Mouse (Mus musculus): ENCODE data around the gene Gfod1.

Gfod1 gene

DNA sequence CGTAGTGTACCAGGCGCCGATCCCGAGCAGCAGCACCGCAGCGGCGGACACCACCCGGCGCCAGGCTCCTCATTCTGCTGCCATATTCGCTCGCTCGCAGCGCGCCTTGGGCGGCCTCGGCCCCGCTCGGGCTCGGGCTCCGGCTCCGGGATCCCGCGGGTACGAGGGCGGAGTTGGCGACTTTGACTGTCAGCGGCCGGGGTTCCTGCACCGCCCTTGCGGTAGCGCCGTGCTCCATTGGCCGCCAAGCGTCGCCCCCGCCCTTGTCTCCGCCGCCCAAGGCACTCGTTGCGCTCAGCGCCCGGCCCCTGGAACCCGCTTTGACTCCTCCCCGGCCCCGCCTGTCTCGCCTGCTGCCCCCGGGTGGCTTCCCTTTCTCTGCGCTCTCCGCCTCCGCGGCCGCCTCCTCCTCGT is at the start of gene Gfod1:
Gene Gfod1 (minus strand): TSS at position 155 of the 414 bp plus-strand sequence.
- DNase-seq (ENCODE audit: low read depth, low spot score) = peak; percentile 94

DNA sequence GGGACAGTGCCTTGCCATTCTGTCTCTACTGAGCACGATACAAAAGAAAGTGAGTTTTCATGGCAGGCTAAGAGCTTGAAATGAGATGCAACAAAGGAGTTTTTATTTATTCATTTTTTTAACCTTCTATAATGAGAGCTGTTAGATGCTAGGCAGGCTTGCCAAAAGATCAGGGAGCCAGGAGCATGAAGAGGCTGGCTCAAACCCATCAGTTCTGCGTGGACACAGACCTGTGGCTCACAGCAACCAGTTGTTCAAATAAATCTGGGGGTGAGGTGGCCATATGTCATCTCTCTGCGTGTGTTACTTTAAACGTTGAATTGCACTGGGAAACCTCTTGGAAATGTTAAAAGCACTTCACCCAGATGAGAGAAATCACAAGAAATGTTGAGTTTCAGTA is 49.4 kb upstream of the Gfod1 start:
- no peak for DNase-seq (ENCODE audit: low read depth, low spot score)

DNA sequence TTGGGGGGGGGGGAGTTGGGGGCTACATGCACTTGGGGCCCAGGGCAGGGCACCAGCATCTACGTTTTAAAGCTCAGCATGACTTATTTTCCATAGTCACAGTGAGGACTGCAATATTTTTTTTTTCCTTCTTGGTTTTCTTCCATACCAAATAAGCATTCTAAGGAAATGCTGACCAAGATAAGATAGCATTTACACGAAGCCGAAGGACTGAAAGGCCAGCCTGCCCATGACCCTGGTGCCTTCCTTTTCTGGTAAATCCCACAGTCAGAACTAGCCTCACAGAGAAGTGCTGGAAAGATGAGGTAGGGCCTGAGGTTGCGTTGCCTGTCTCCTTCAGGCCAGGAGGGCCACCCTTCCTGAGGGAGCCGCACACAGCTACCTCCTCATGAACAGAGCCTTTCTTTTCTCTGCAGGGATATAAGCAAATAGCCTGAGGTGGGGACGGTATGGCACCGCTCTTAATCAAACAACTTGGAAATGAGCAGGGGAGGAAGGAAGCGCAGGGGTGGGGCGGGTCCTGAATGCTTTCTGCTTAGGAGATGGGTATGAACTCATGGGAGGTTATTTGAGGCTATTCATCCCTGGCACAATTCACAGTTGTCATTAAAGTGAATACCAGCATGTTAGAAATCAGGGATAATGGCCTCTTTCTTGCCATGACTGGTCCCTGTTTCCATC is 46.7 kb upstream of the Gfod1 start:
- DNase-seq (ENCODE audit: low read depth, low spot score) = no peak

DNA sequence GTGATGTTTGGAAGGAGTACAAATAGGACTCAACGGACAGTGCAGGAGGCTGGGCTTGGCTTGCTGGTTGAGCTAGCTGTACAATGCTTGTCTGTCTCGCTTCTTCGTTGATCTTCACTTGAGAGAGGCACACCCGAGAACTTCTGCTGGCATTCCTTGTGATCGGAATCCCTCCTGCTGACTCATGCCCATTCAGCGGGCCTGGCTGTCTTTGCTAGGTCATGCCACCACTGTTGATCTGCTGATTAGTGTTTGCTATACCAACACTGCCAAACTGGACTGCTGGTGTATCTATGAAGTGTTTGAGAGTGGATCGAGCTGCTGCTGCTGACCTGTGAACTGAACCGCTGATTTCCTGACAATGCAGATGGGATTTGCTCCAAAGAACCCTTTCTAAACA is 45.4 kb upstream of the Gfod1 start:
- DNase-seq (ENCODE audit: low read depth, low spot score) = no peak

DNA sequence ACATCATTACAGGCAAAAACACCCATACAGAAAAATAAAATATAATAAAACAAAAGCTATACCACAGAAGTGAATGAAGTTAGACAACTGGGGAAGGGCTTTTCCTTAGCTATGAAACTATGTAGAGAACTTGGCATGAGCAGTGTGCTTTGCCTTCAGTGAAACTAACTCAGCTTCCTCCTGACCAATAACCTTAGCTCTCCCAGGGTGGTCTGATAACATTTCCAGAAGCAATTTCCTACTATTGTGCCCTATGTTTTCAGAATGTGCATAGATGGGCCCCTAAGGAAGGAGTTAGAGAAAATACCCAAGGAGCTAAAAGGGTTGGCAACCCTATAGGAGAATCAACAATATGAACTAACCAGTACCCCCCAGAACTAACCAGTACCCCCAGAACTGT is 42.9 kb upstream of the Gfod1 start:
- no peak for DNase-seq (ENCODE audit: low read depth, low spot score)

DNA sequence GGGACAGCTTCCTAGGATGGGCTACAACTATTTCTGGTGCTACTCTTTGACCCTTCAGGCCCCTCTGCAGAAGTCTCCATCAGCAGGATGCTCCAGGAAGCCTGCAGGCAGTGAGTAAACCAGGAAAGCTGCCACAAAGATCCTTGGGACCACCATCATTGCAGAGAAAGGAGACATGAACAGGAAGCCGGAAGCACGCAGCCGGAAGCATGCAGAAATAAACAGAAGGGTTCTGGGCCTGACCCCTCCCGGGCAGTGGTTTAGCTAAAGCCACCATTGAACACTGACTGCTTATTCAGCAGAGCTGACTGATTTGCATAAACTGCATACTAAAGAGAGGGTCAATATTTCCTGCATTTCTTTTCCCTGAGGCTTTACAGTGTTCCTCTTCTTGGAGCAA is 34.7 kb upstream of the Gfod1 start:
- no peak for DNase-seq (ENCODE audit: low read depth, low spot score)

DNA sequence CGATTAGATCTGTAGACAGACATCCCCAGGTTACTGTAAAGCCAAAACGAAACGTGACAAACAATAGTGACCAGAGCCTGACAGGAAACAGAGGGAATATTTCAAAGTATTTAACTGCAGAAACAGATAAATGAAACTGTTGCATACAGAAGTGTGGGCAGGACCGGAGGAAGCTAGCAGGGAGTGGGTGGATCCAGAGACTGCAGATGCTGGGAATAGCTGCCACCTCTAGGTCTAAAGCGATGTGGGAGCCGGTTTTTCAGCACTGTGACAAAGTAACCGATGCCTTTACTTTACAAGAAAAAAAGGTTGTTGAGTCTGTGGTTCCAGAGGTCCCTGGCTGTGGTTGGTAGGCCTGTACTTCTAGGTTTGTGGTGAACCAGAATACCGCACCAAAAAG is 34.0 kb upstream of the Gfod1 start:
- no peak for DNase-seq (ENCODE audit: low read depth, low spot score)

DNA sequence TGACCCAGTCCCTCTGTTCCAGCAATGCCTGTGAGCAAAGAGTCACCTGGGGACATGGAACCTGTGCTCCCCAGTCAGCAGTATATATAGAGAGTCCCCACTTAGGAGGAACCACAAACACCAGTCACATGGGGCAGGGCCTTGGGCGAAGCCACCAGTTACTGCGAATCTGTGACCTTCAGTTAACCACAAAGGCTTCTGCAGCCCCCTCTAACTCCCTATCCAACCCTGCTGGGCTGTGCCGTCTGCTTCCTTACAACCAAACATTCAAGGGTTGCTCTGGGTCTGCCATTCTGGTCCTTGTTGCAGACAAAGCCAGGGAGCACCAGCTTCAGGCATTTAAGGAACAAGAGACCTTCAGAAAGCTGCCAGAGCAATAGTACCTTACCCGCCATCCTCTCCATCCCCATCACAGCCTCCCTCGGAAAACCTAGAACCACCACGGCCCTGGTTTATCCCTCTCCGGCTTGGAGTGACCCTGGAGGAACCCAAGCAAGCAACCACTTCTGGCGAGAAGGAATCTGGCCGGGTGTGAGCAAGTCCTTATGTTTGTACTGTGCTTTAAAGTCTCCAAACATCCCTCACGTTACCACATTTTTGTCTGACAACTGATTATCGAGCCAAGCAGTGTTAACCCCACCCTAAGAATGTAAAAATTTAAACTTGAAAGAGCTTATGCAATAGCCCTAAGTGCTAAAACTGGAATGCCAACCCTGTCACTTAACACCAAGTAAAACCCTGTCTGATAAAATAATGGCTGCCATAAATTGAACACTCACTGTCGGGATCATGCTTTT is 32.7 kb upstream of the Gfod1 start:
- no peak for DNase-seq (ENCODE audit: low read depth, low spot score)

DNA sequence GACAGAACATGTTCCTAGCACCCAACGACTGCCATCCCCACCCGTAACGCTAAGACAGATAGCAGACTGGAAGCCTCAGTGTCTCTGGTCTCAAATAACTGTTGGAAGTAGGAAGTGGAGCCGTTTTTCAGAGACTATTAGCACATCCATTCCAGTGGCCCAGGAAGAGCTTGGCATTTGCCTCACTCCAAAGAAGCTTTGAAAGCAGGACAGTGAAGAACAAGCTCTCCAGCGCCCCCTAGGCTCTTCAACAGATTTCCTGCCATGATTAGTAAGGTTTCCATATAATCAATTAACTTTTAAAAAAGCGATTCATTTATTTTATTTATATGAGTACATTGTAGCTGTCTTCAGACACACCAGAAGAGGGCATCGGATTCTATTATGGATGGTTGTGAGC is 28.6 kb upstream of the Gfod1 start:
- DNase-seq (ENCODE audit: low read depth, low spot score) = peak; percentile 24

DNA sequence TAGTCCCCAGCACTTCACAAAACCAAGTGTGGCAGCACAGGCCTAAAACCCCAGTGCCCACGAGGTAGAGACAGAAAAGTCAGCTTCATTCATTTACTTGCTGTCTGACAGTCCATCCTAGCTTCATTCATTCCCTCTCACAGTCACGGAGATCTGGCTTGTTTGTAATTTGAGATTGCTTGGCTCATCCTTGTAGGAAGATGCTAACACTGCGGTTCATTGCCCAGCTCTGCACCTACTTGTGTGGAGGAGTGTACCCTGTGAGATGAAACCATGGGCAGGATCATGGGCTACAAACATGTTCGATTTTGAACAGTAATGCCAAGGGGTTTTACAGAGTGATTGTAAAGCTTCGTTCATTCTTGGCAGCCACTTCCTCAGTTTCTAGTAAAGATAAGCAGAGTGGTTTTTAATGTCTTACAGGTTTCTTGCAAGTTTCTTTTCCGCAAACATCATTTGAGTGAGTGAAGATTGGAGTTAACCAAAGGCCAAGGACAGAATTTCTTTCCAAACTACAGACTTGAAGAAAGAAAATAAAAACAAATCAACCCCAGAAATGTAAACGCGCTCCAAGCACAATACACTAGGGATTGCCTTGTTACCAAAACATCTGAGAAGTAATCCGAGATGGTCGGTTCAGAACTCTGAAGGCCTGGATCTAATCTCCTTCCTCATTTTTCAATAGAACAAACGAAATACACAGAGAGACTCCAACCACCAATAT is 27.9 kb upstream of the Gfod1 start:
- DNase-seq (ENCODE audit: low read depth, low spot score) = no peak

DNA sequence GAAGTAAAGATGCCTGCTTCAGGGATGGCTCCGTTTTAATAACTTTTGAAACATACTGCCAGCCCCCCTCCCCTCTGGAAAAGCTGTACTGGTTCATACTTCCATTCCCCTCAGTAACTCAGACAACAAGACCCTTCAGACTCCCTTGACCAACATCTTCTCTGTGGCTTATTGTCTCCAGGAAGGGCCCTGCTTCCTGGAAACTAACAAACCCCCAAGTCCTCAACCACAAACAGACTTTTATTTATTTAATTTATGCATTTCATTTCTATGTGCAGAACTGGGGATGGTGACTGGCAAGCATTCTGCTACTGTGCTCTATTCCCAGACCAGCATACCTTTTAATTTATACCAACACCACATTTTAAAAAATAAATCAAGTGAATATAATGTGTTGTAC is 21.5 kb upstream of the Gfod1 start:
- DNase-seq (ENCODE audit: low read depth, low spot score) = no peak

DNA sequence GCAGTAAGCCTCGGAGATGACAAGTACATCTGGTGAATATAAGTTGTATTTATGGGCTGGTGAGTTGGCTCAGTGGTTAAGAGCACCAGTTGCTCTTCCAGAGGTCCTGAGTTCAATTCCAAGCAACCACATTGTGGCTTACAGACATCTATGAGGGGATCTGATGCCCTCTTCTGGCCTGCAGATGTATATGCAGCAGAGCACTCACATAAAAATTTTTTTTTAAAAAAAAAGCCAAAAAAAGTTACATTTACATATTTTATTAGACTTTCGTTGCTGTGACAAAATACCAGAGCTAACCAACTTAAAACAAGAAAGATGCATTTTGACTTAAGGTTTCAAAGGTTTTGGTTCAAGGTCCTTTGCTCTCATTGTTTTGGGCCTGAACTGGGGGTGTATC is 17.5 kb upstream of the Gfod1 start:
- DNase-seq (ENCODE audit: low read depth, low spot score) = no peak

DNA sequence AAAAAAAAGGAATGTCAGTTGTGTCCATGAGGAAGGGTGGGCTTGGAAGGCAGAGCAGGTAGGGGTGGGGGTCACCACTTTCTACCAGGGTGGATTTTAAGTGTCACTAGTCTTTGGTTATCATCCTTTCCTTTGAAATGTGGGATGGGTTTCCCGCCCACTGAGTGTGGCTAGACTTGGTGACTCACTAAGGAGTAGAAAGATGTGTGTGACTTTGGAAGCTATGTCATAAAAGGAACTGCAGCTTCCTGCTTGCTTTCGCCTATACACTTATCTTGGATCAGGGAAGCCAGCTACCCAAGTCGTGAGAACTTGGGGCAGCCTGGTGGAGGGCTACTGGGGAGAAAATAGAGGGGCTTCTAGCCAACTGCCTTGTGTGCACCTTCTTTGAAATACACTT is 15.4 kb upstream of the Gfod1 start:
- DNase-seq (ENCODE audit: low read depth, low spot score) = no peak

DNA sequence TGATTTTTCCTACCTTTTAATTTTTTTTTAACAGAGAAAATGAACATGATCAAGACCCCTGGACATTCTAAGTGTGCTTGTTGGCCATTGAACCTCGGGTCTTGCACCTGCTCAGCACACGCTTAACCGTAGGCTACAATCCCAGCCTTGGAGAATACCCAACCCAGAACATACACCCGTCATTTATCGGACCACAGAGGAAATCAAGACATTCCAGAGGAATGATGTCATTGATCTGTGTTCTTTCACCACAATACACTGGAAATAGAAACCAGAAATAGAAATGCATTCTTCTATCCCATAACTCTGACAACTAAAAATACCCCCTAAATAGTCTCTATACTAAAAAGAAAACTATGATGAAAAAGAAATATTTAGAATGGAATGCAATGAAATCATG is 13.4 kb upstream of the Gfod1 start:
- DNase-seq (ENCODE audit: low read depth, low spot score) = no peak

DNA sequence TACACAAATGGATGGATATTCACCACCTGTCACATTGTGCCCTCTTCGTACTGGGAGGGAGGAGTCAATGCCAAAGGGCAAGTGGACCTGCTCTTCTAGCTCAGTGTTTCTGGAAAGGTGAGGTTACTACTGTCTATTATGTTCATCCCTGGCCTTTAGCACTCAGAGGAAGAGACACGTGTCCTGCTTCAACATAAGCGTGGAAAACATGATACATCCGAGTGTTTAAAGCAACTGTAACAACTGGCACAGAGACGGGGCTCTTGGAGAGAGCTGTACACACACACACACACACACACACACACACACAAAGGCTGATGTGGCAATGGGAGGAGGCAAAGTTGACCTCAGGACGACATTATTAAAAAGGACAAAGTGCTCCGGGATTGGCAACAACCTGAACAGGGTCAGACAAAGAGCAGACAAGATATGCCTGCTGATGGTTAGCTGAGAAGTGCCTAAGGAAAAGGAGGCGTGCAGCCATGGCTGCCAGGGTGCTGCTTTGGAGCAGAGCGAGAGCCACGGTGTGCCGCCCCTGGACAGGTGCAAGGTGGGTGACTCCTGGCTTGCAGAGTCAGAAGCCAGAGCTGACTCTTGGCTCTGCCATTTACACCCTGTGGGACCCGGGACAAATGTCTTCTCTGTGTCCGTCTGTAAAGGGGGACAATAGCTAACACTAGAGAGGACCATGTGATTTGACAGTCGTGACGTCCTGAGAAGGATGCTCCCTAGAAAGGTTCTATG is 1.4 kb upstream of the Gfod1 start:
- no peak for DNase-seq (ENCODE audit: low read depth, low spot score)

DNA sequence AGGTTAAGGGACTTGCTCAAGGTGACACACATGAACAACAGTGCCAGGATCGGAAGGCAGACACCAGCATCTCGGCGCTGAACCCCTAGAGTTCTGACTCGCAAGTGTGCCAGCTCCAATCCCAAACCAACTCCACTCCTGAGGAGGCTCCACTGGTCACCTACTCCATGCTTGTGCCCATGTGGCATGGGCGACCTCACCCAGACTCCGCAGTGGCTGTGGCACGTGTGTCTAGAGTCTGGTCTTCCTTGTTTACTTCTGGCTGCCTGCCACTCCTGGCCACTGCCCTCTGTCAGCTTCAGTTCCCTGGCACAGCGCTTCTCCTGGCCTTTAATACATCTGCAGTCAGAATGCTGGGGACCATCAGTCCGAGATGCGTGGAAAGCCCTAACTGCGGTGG is 728 bp upstream of the Gfod1 start:
- no peak for DNase-seq (ENCODE audit: low read depth, low spot score)

DNA sequence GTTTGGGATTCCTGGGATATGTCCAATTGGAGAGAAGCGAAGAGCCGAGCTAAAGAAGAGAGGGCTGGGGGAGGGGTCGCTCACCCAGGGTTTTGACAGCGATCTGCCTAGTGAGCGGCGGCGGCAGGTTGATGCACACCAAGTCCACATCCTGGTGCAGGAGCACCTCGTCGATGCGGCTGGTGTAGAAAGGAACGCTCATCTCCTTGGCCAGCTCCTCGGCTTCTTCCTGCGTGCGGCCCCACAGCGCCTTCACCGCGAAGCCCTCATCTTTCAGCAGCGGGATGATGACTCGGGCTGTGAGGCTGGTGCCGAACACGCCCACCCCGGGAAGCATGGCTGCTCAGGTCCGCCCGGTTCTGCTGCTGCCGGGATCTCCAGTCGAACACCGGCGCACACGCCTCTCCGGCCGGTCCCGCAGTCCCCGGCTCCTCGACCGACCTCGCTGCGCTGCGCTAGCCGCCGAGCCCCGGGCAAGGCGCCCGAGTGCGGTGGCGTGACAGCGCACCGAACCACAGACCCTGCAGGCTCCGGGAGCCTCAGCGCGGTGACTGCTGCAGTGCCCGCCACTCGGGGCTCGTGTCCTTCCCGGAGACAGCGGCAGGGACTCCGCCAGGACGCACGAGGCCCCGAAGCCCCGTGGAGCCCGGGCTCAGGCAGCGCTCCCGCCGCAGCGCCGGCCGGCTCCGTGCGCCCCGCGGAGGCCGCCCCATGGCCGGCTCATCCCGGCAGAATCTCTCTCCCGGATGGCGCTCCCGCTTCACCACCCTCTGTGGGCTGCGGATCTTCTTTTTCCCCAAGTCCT is 609 bp downstream of the Gfod1 start:
- DNase-seq (ENCODE audit: low read depth, low spot score) = peak; percentile 34

DNA sequence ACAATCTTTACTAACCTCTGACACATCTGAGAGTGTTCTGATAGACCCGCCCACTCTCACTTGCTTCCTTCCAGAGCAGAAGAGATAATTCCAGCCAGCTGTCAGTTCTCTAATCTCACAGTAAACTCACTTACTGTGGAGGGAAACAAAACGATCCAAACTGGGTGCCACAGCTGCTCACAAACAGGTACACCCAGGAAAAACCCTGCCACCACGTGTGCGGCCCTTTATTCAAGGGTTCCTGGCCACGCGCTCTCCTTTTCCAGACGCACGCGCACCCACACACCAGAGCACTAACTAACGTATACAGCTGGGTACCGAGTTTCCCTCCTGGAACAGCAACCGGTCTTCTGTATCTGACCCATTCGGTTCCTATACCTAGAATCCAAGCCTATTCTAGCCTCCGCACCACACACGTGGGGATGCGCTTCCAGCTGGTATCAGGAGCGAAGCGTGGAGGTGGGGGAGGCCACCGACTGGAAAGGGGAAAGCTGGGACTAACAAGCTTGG is 1.3 kb downstream of the Gfod1 start:
- no peak for DNase-seq (ENCODE audit: low read depth, low spot score)

DNA sequence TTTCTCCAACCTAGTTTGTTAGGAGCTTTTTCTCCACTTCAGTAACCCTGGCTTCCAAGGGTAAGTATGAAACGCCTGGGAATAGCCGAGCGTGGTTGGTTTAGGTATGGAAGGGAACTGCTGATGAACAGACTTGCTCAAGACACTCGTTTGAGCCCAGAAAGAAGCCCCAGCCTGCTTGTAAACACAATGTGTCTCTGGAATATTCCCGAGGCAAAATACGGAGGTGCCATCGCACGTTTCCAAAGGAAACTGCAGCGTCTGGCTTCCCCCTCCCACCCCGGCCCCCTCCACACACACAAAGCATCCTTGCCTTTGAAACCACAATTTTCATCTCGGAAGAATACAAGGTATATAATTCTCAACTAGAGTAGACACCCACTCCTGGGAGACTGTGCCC is 1.7 kb downstream of the Gfod1 start:
- DNase-seq (ENCODE audit: low read depth, low spot score) = no peak

DNA sequence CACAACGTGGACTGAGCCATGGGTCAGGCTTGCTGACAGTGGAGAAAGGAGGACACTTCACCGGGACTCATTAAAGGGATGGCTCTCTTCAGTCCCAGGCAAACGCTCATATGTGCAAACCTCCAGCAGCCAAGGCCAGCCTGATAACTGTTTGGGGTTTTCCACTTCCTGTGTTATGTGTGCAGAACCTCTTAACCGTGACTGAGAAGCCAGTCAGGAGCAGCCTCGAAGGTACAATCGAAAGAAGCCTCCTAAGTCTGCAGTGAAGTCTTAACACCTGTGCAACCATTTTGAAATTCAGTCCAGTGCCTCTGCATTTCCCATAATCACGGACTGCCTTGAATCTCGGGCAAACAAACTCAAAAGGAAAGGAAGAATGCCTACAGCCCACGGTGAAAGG is 3.1 kb downstream of the Gfod1 start:
- no peak for DNase-seq (ENCODE audit: low read depth, low spot score)

DNA sequence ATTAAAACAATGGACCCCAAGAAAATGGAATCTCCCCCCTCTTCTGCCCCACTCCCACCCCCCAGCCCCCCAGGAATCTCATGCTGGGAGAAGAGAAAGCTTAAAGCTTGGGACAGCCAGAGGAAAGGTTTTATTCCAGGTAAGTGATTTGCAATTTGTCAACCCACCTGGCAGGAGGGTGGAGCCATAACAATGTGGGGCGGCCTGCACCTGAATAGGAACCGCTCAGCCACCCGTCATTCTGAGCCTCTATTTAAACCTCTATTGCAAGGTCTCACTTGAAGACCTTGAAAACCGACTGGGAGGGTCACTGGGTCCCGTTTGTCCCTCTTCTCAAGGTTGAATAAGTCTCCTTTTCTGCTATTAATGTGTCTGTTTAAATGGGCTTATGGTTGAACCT is 3.6 kb downstream of the Gfod1 start:
- no peak for DNase-seq (ENCODE audit: low read depth, low spot score)
